Mouse (Mus musculus) G1E (cell line): ENCODE results near the gene Plin2.

ENCODE experiments used
- CTCF ChIP-seq: IDR thresholded peaks from 2 replicates; pipeline ENCODE4 v1.5.1; 2012; ENCODE audit warnings: low read depth, low read length, inconsistent platforms, mixed read lengths
- GATA1 ChIP-seq: IDR thresholded peaks from 2 replicates; pipeline ENCODE4 v1.6.1; 2012; ENCODE audit warnings: borderline replicate concordance, low read length, inconsistent platforms, mixed read lengths

DNA sequence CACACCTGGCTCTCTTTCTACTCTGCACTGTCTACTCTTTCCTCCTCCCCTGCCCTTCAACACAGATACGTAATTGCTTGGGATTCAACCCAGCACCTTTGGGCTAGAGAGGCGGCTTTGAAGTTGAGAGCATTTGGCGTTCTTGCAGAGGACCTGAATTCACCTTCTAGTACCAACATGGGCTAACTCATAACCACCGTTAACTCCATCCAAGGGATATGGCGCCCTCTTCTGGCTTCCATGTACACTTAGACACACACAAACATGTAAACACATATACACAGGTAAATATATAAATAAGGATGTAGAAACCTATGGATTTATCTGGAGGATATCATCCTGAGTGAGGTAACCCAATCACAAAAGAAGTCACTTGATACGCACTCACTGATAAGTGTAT, 25.2 kb upstream of the Plin2 start:
- TF ChIP-seq CTCF (peak; percentile 36), GATA1 (no peak)
